Mouse (Mus musculus) thymus, postnatal 4 days (tissue): Measurements from ENCODE around the gene Aff3.

Experiments
- DNase-seq: peaks from one replicate; pipeline ENCODE4 v3.0.0; 2021

The Aff3 gene

GRCm38 (mm10) chr1:38428708-38429683 lies 235.8 kb downstream of the Aff3 start:
- DNase-seq = no peak

GRCm38 (mm10) chr1:38422921-38423320 lies 241.8 kb downstream of the Aff3 start:
- DNase-seq = no peak

- DNase-seq = no peak
These were observed 245.4 kb downstream of the Aff3 start for GRCm38 (mm10) chr1:38419331-38419730.

GRCm38 (mm10) chr1:38418181-38419032 lies 246.3 kb downstream of the Aff3 start:
- DNase-seq = no peak

GRCm38 (mm10) chr1:38417196-38417595 lies 247.6 kb downstream of the Aff3 start:
- DNase-seq = no peak

- no peak for DNase-seq
These were observed 249.2 kb downstream of the Aff3 start for GRCm38 (mm10) chr1:38415511-38415910.

- DNase-seq = no peak
These were observed 253.6 kb downstream of the Aff3 start for GRCm38 (mm10) chr1:38411106-38411505.

GRCm38 (mm10) chr1:38410457-38410856 lies 254.3 kb downstream of the Aff3 start:
- no peak for DNase-seq

- no peak for DNase-seq
These were observed 256.5 kb downstream of the Aff3 start for GRCm38 (mm10) chr1:38408241-38408640.

- DNase-seq = no peak
These were observed 261.0 kb downstream of the Aff3 start for GRCm38 (mm10) chr1:38403781-38404180.

GRCm38 (mm10) chr1:38401856-38402255 lies 262.9 kb downstream of the Aff3 start:
- no peak for DNase-seq

GRCm38 (mm10) chr1:38399269-38399668 lies 265.5 kb downstream of the Aff3 start:
- DNase-seq = peak; percentile 69

- peak; percentile 37 for DNase-seq
These were observed 266.2 kb downstream of the Aff3 start for GRCm38 (mm10) chr1:38398566-38398965.

GRCm38 (mm10) chr1:38395194-38395681 lies 269.5 kb downstream of the Aff3 start:
- DNase-seq = peak; percentile 63

GRCm38 (mm10) chr1:38394493-38394892 lies 270.3 kb downstream of the Aff3 start:
- DNase-seq = no peak

GRCm38 (mm10) chr1:38393516-38393915 lies 271.2 kb downstream of the Aff3 start:
- DNase-seq = peak; percentile 68

- DNase-seq = peak; percentile 86
These were observed 271.8 kb downstream of the Aff3 start for GRCm38 (mm10) chr1:38392928-38393327.

- no peak for DNase-seq
These were observed 273.9 kb downstream of the Aff3 start for GRCm38 (mm10) chr1:38390886-38391249.

GRCm38 (mm10) chr1:38390235-38390885 lies 274.4 kb downstream of the Aff3 start:
- no peak for DNase-seq

GRCm38 (mm10) chr1:38389576-38389975 lies 275.2 kb downstream of the Aff3 start:
- no peak for DNase-seq

- no peak for DNase-seq
These were observed 276.3 kb downstream of the Aff3 start for GRCm38 (mm10) chr1:38388466-38388865.

GRCm38 (mm10) chr1:38387438-38387837 lies 277.3 kb downstream of the Aff3 start:
- DNase-seq = no peak
